Mouse (Mus musculus) left cerebral cortex, adult 8-10 months (tissue): ENCODE measurements around the gene Elavl2. TPM values are rescaled to one million over a fixed set of nuclear protein-coding genes. Genes with fewer than 3 reads are reported as not detected.

Experiments
- DNase-seq, 2 experiments: peaks; one replicate each; pipeline ENCODE4 v3.0.0; 2022; ENCODE audit warnings: low spot score in 2 of 2
- total RNA-seq, 4 experiments: library from RNA; stranded (reverse); gene quantifications; 2 replicates each; pipeline ENCODE4 v1.2.4; 2022

Gene Elavl2
- total RNA-seq = 100 to 1,000 TPM in 3 of 4 experiments, 10 to 100 TPM in 1; 93.4 to 120 (median 115) TPM

GRCm38 (mm10) chr4:91400423-91400822 is at the start of gene Elavl2:
Elavl2 (minus strand) TSS chr4:91400785.
- no peak for DNase-seq

GRCm38 (mm10) chr4:91447887-91448286 is 47.3 kb upstream of the Elavl2 start:
- DNase-seq = no peak

- DNase-seq = no peak
Measured at GRCm38 (mm10) chr4:91415582-91415981, 15.0 kb upstream of the Elavl2 start.

DNA sequence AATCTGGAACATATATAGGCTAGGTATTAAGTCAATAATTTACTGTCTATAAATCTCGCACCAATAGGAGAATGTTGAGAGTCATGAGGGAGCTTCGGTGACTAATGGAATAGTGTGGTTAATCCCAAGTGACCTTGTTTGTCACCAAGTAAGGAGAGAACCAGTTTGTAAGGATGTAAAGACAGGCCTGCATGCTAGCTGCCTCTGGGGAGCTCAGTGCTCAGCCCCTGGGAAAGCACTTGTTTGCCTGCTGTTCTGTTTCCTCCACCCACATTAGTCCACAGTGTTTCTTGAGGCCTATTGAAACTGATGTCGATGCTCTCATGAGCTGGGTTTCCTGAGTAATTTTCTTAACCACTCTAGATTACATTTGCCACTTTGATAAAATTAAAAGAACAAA is 4.5 kb upstream of the Elavl2 start:
- DNase-seq = no peak

GRCm38 (mm10) chr4:91399510-91400196 is 932 bp downstream of the Elavl2 start:
- DNase-seq = no peak

DNA sequence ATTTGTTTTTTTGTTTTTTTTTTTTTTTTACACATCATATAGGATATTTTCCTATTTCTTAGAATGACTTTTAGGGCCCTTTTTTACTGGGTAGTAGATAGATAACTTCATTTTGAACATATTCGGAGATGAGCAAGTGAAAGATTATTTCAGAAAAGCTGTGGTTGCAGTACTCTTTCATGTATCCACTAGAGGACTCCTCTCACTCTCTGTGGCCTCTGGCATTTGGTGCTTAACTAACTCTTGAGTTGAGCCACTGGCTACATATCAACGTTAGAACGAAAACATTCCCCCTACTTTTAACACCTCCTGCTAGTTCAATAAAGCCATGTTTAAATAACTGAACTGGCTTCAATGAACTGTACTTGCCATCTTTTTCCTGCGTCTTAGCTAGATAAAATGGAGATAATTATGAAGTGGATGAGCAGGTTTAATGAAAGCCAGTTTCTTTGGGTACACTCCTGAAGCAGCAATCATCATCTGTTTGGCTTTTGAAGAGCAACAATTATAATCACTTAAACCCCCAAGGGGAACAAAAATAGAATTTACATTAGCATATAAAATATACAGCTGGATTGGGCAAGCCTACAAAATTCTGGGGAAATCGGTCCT is 8.5 kb downstream of the Elavl2 start:
- no peak for DNase-seq

DNA sequence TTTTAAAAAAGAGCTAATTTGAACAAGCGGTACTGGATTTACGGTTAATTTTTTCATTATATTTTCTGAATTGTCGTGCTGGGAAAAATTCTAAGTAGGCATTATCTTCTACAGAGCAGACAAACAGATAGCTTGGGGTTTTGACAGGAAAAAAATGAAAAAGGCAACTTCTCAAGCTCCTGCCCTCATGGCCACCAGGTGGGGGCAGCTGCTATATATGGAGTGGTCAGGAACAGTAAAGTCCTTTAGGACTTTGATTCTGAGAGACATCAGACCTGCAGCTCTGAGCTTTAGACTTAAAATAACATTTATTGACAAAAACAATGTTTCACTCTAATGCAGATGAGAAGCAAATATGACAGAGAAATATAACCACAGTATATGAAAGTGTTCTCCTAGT is 12.9 kb downstream of the Elavl2 start:
- DNase-seq = no peak

- DNase-seq = no peak
Measured at GRCm38 (mm10) chr4:91381201-91381627, 19.4 kb downstream of the Elavl2 start.

DNA sequence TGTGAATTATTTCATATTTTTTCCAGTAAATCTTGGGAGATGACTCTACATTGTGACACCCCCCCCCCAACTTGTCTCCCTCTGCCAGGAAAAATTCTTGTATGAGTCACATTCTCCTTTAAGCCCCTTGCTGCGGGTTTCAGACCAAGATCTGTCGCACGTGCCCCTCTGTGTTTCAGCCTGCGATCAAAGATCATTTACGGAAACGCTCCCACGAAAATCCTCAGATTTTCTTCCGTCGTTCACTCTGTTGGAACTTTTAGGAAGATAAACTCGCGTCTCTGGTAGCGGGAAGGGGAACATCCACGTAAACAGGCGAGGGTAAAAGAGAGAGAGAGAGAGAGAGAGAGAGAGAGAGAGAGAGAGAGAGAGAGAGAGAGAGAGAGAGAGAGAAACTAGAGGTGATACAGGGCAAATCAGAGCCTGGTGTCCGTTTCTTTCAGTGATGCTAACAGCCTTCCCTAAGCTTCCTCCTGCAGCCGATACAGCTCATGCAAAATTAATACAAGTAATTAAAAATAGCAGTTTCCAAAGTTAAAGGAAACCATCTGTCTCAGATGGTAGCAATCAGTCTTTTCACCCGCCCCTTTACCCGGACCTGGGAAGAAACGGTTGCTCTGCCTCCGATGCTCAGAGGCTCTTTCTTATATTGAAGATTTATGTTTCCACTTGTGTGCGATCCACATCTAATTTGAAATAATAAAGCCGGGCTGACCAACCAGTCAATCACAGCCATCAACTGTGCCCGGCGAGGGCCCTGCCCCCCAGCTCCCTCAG is 20.1 kb downstream of the Elavl2 start:
- no peak for DNase-seq

GRCm38 (mm10) chr4:91379559-91379958 is 21.0 kb downstream of the Elavl2 start:
- no peak for DNase-seq

DNA sequence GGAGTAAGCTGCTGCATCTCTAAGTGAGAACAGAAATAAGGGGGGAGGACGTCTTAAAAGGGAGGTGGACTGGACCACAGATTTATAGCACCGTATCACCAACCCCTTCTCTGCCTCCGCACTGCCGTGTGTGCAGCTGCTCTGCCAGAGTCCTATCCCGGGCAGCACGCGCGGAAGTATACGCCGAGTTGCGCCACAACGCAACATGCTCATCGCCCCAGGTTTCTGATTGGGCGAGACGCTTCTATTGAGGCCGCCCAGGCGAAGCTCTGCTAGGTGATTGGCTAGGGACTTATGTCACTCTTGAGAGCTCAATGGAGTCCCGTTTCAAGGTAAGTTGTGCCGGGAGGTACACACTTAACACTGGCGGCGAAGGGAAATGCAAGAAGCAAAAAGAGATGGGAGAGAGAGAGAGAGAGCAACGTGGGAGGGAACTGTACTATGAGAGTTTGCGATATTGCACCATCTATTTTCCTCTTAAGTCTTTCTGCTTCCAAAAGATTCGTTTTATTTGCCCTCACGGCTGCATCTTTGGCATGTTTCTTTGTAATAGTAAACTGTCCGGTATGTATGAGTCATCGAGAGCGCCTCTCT is 24.2 kb downstream of the Elavl2 start:
- DNase-seq = peak; percentile 90 to 98

DNA sequence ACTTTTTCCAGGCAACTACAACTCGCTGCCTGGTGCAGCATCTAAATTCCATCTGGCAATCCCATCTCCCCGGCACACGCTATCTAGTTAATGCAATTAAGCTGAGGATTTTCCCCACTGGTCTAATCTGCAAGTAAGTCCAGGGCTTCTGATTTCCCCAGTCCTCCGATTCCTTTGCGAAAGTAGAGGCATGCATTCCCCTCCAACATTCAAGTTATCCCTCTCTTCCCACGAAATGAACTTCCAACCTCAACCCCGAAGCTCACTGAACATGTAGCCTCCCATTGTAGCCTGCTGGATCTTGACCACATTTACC is 25.3 kb downstream of the Elavl2 start:
- no peak for DNase-seq

DNA sequence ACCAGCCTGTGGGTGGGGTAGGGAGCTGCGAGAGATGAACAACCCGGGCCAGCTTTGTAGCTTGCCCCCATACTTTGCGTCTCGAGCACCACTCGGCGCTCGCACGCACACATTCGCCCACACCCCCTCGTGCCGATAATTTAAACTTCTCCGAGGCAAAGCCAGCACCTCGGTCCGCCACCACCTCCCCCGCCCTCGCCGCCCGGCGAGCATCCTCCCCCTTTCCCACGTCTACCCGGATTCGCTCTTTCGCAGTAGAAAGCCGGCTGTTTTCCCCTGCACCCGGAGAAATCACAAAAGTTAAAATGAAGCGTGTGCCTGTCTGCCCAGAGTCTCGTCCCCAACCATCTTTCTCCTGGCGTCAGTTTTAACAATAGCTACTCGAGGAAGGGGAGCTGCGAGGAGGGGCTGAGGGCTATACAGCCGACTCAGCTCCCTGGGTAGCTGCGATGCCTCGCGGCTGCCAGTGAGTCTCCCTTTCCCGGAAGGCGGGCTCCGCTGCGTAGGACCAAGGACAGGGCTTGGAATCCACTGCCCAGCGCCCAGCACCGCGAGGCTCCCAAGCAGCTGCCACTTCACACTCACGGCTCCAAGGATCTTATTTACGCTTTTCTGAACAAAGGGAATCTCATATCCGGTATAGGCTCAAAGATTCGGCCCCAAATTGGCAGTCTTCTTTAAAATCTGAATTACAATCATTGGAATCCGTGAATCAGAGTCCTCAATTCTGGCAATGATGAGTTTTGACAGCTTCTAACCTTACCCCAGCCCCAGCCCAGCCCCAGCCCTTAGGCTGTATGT is 25.8 kb downstream of the Elavl2 start:
- peak in 1 of 2 experiments; percentile 47 for DNase-seq

DNA sequence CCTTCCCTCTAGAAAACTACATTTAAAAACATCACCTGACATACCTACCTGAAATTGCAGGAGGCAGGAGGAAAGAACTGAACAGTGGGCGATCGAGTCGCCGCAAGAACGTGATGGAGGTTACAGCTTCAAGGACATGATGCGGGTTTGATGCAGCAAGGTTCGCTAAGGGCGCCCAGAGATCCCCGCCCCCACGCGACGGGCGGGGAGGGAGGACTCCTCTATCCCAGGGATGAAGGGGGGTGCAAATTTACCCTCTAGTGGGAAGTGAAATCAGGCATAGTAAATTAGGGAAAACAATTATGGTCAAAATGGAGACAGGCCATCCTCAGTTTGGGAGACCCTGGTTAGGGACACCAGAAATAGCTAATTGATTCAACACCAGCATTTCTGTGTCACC is 27.7 kb downstream of the Elavl2 start:
- DNase-seq = no peak

DNA sequence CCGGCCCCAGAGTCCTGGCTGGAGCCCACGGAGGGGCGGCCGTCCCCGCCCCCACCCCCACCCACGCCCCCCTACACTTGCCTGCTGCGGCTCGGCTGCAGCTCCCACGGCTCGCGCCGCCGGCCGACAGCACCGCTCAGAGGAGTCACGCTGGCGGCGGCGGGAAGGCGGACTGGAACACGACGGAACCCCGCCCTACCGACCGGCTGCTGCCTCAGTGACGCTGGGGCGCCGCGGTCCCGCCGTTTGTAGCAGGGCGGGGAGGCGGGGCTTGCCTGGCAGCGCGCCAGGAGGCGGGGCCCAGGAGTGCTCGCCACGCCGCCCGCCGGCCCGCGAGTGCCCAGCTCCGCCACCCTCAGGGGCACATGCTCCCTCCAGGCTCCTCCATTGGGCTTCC is 28.8 kb downstream of the Elavl2 start:
- DNase-seq = peak; percentile 63 to 81

GRCm38 (mm10) chr4:91371131-91371818 is 29.3 kb downstream of the Elavl2 start:
- DNase-seq = peak; percentile 35 to 62

GRCm38 (mm10) chr4:91365276-91365675 is 35.3 kb downstream of the Elavl2 start:
- no peak for DNase-seq

GRCm38 (mm10) chr4:91363963-91364362 is 36.6 kb downstream of the Elavl2 start:
- DNase-seq = no peak

DNA sequence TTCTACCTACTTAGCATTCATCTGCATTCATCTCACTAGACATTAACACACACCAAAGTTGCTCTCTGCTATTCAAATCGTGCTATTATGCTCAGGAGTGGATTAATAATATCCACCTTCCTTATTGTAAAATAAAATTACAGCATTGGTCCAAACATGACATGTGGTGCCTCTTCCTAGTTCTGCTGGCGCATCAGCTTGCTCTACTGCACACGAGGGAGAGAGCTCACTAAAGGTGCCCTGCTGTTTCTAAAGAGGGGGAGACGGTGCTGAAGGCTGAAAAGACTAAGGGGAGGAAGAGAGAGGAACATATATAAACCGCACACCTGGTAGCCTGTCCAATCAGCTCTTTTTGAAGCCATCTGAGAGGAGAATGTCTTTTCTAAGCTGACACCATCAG is 38.1 kb downstream of the Elavl2 start:
- no peak for DNase-seq

DNA sequence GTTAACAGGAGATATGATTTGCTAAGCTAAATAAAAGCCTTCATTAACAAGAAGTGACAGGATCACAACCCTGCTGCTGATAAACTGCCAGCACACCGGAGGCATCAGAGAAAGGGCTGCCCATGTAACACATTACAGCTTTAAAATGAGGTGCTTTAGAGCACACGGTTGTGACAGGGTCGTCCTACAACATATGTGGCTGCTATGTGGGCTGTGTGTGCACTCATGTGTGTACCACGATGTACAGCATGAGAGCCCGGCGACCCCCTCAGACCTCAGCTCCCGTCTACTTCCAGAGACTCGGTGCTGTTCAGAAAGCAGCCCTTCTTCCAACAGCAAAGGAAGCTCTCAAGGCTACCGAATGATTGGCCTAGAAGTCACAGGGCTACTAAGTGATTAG is 47.4 kb downstream of the Elavl2 start:
- no peak for DNase-seq

GRCm38 (mm10) chr4:91349579-91349978 is 51.0 kb downstream of the Elavl2 start:
- peak in 1 of 2 experiments; percentile 33 for DNase-seq
